Mouse (Mus musculus) adrenal gland, postnatal 4 days (tissue): Measurements from ENCODE around the gene Ublcp1. TPM values are rescaled to one million over a fixed set of nuclear protein-coding genes. Genes with fewer than 3 reads are reported as not detected.
"Not testable (repeated sequence)": the region's sequence is repeated elsewhere in the genome, so short reads cannot be mapped to it uniquely, and the experiment has no call there.

Experiments
- DNase-seq, 2 experiments: peaks; one replicate each; pipeline ENCODE4 v3.0.0; 2021 to 2022; ENCODE audit warnings: low spot score in 2 of 2, mixed read lengths in 2 of 2
- total RNA-seq, 2 experiments: library from RNA; stranded (reverse); gene quantifications; 2 replicates each; pipeline ENCODE4 v1.2.3; 2021

Gene Ublcp1
- total RNA-seq, 2 experiments from 2014 or later, result 41.4 to 46.7 TPM

GRCm38 (mm10) chr11:44496217-44496616, 25.9 kb upstream of the Ublcp1 start:
- DNase-seq, result no peak

GRCm38 (mm10) chr11:44494643-44495323, 24.5 kb upstream of the Ublcp1 start:
- DNase-seq, result no peak

GRCm38 (mm10) chr11:44489117-44489516, 18.8 kb upstream of the Ublcp1 start:
- no peak for DNase-seq

GRCm38 (mm10) chr11:44485089-44485736, 14.9 kb upstream of the Ublcp1 start:
- no peak for DNase-seq

GRCm38 (mm10) chr11:44480246-44480645, 9.9 kb upstream of the Ublcp1 start:
- no peak for DNase-seq

GRCm38 (mm10) chr11:44478382-44478781, 8.1 kb upstream of the Ublcp1 start:
- DNase-seq, result no peak

GRCm38 (mm10) chr11:44476445-44476844, 6.1 kb upstream of the Ublcp1 start:
- DNase-seq, result no peak

- DNase-seq, result no peak
These were observed 5.2 kb upstream of the Ublcp1 start for GRCm38 (mm10) chr11:44475467-44475866.

- no peak for DNase-seq
These were observed 1.2 kb upstream of the Ublcp1 start for GRCm38 (mm10) chr11:44471337-44471995.

GRCm38 (mm10) chr11:44469646-44470431, 459 bp downstream of the Ublcp1 start:
- DNase-seq, result peak in 1 of 2 experiments; percentile 6

GRCm38 (mm10) chr11:44468306-44468790, 1.9 kb downstream of the Ublcp1 start:
- DNase-seq, result no peak

- no peak for DNase-seq
These were observed 3.3 kb downstream of the Ublcp1 start for GRCm38 (mm10) chr11:44466949-44467442.

- no peak for DNase-seq
These were observed 8.8 kb downstream of the Ublcp1 start for GRCm38 (mm10) chr11:44461493-44461892.

- DNase-seq, result peak in 1 of 2 experiments; percentile 17
These were observed 16.9 kb downstream of the Ublcp1 start for GRCm38 (mm10) chr11:44453423-44453822.

- DNase-seq, result not testable (repeated sequence)
These were observed 18.3 kb downstream of the Ublcp1 start for GRCm38 (mm10) chr11:44452016-44452415.

- DNase-seq, result no peak
These were observed 19.3 kb downstream of the Ublcp1 start for GRCm38 (mm10) chr11:44451046-44451445.

- DNase-seq, result no peak
These were observed 32.5 kb downstream of the Ublcp1 start for GRCm38 (mm10) chr11:44437786-44438185.

- no peak for DNase-seq
These were observed 40.3 kb downstream of the Ublcp1 start for GRCm38 (mm10) chr11:44430036-44430435.

GRCm38 (mm10) chr11:44427951-44428350, 42.3 kb downstream of the Ublcp1 start:
- no peak for DNase-seq

GRCm38 (mm10) chr11:44425626-44426025, 44.7 kb downstream of the Ublcp1 start:
- no peak for DNase-seq

- no peak for DNase-seq
These were observed 45.3 kb downstream of the Ublcp1 start for GRCm38 (mm10) chr11:44425006-44425405.
